Mouse (Mus musculus): ENCODE data around the gene Nkg7.

DNA sequence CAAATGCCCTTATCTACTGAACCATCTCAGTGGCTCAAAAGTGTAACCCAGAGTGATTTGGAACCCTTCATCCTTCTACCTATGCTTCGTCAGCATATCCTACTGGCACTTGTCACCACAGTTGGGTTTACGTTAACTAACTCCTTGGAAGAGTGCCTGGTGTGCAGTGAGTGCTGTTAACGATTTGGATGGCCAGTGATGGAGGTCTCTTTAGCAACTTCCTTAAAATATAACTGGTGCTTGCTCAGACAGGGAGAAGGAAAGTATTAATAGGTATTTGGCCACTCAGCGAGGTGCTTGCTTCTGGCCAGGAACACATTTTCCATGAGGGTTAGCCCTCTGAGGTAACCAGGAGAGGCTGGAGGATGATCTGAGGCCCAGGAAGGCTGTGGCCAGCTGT, 10.9 kb downstream of the Nkg7 start:
- TF ChIP-seq CTCF (IDR thresholded peaks at IDR 0.05; ENCODE audit: low read depth, low read length) (no peak), POLR2A (IDR thresholded peaks at IDR 0.05; ENCODE audit: extremely low read depth, insufficient read depth, low read length) (no peak)
